Mouse (Mus musculus): ENCODE data around the gene Edil3.

DNA sequence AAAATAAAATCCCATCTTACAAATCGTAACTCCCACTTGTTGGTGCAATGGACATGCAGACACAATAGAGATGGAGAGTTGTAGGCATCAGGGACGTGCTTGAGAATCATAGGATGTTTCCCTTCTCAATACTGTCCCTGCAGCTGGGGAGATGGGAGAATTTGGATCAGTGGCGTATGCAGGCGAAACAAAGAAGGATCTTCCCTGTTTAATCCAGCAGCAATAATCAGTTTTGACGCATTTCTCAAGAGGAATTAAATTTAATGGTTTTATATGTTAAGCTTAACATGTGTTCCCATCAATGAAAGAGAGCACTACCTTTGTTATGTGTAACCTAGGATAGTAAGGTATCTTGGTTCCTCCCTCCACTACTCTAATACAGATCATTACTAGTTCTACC, 302.1 kb downstream of the Edil3 start:
- TF ChIP-seq CTCF (IDR thresholded peaks at IDR 0.05; ENCODE audit: control insufficient read depth, insufficient read depth, low read length) (no peak), POLR2A (IDR thresholded peaks at IDR 0.05; ENCODE audit: borderline replicate concordance, control insufficient read depth, low read depth, low read length) (no peak)
